Mouse (Mus musculus): Measurements from ENCODE around the gene Ahnak2. TPM values are rescaled to one million over a fixed set of nuclear protein-coding genes. Genes with fewer than 3 reads are reported as not detected.

The Ahnak2 gene
- polyA plus RNA-seq, 2 experiments: 2.5 to 3.3 TPM

GRCm38 (mm10) chr12:112750976-112751375 lies 51.5 kb downstream of the Ahnak2 start:
- Histone ChIP-seq H3K4me2 (replicated peaks; ENCODE audit: low read depth, low read length, severe bottlenecking) (no peak overlapping the region), H3K27me3 (ENCODE audit: control insufficient read depth, insufficient read depth, low read length) (no peaks in the 10 kb centered on the region), H3K9me3 (ENCODE audit: control insufficient read depth, low read length) (no peaks in the 10 kb centered on the region), H3K27ac (replicated peaks; ENCODE audit: low read depth, low read length) (no peak overlapping the region), H3K4me1 (ENCODE audit: control insufficient read depth, insufficient read depth, low read length) (peaks cover 3% of the 10 kb centered on the region; the same call in 1 of the 2 replicates), H3K9ac (ENCODE audit: low read depth, low read length, severe bottlenecking) (no peak overlapping the region), H3K4me3 (replicated peaks; ENCODE audit: low read length) (no peak overlapping the region), H3K36me3 (ENCODE audit: control insufficient read depth, insufficient read depth, low read length) (no peaks in the 10 kb centered on the region)
- WGBS: 86% methylated on average over 12 of the region's 12 CpGs
- no peak for ATAC-seq (ENCODE audit: low FRiP score, low read depth)
- no peak for DNase-seq (ENCODE audit: low spot score)
- TF ChIP-seq POLR2A (IDR thresholded peaks at IDR 0.05; ENCODE audit: borderline replicate concordance, extremely low read depth, insufficient read depth, insufficient read length): no peak

DNA sequence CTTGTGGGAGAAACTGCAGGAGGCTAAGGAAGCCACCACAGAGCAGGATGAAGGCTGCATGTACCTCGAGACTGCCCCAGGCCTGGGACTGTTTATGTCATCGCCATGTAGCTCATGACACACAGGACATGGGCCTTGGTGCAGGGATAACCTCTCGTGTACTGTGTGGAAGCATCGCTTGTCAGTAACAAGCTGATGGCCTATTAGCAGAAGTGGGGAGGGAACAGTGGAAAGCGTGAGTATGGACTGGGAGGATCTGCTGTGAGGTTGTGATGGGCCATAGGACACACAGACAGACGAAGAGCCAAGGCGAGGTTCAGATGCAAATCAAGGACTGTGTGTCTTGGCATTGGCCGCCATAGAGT lies 54.9 kb downstream of the Ahnak2 start:
- no peak for ATAC-seq (ENCODE audit: low FRiP score, low read depth)
- Histone ChIP-seq H3K27ac (replicated peaks; ENCODE audit: low read depth, low read length) (no peak overlapping the region), H3K4me1 (ENCODE audit: control insufficient read depth, insufficient read depth, low read length) (peaks cover 3% of the 10 kb centered on the region; the same call in 1 of the 2 replicates), H3K27me3 (ENCODE audit: control insufficient read depth, insufficient read depth, low read length) (no peaks in the 10 kb centered on the region), H3K36me3 (ENCODE audit: control insufficient read depth, insufficient read depth, low read length) (peaks cover 24% of the 10 kb centered on the region), H3K9me3 (ENCODE audit: control insufficient read depth, low read length) (no peaks in the 10 kb centered on the region), H3K4me2 (replicated peaks; ENCODE audit: low read depth, low read length, severe bottlenecking) (no peak overlapping the region), H3K4me3 (replicated peaks; ENCODE audit: low read length) (no peak overlapping the region), H3K9ac (ENCODE audit: low read depth, low read length, severe bottlenecking) (no peak overlapping the region)
- no peak for DNase-seq (ENCODE audit: low spot score)
- 80% methylated on average over 8 of the region's 8 CpGs for WGBS
- no peak for TF ChIP-seq POLR2A (IDR thresholded peaks at IDR 0.05; ENCODE audit: borderline replicate concordance, extremely low read depth, insufficient read depth, insufficient read length)

- ATAC-seq (ENCODE audit: low FRiP score, low read depth) (peak; percentile 62), DNase-seq (ENCODE audit: low spot score) (peak; percentile 87)
- WGBS: 20% methylated on average over 10 of the region's 10 CpGs
- peak overlapping the region; percentile 2; the same call in 1 of the 2 replicates for H3K4me2 ChIP-seq (replicated peaks; ENCODE audit: low read depth, low read length, severe bottlenecking)
- peak overlapping the region; percentile 65 for H3K27ac ChIP-seq (replicated peaks; ENCODE audit: low read depth, low read length)
- no peak for TF ChIP-seq POLR2A (IDR thresholded peaks at IDR 0.05; ENCODE audit: borderline replicate concordance, extremely low read depth, insufficient read depth, insufficient read length)
- H3K4me3 ChIP-seq (replicated peaks; ENCODE audit: low read length): no peak overlapping the region
- peaks cover 24% of the 10 kb centered on the region for H3K36me3 ChIP-seq (ENCODE audit: control insufficient read depth, insufficient read depth, low read length)
- peaks cover 3% of the 10 kb centered on the region; the same call in 1 of the 2 replicates for H3K4me1 ChIP-seq (ENCODE audit: control insufficient read depth, insufficient read depth, low read length)
- H3K9me3 ChIP-seq (ENCODE audit: control insufficient read depth, low read length): no peaks in the 10 kb centered on the region
- H3K9ac ChIP-seq (ENCODE audit: low read depth, low read length, severe bottlenecking): peak overlapping the region; percentile 8; the same call in 1 of the 2 replicates
- no peaks in the 10 kb centered on the region for H3K27me3 ChIP-seq (ENCODE audit: control insufficient read depth, insufficient read depth, low read length)
Measured at GRCm38 (mm10) chr12:112746808-112747605, 55.5 kb downstream of the Ahnak2 start.

DNA sequence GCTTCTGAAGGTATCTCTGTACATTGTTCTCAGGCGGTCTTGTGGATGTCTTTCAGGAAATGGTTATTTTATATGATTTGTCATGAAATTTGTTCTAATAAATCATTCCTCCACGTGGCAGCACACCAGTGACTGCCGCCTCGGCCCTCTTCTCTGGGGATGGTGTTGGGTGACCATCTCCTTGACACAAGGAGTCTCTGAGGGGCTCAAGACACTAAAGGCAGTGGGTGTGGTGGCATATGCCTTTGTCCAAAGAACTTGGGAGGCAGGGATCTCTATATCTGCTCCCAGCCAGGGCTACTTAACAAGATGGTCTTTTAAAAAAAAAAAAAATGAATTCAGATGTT lies 56.0 kb downstream of the Ahnak2 start:
- TF ChIP-seq POLR2A (IDR thresholded peaks at IDR 0.05; ENCODE audit: borderline replicate concordance, extremely low read depth, insufficient read depth, insufficient read length): no peak
- DNase-seq (ENCODE audit: low spot score) (no peak), ATAC-seq (ENCODE audit: low FRiP score, low read depth) (no peak)
- H3K9me3 ChIP-seq (ENCODE audit: control insufficient read depth, low read length): no peaks in the 10 kb centered on the region
- H3K27me3 ChIP-seq (ENCODE audit: control insufficient read depth, insufficient read depth, low read length): no peaks in the 10 kb centered on the region
- H3K4me1 ChIP-seq (ENCODE audit: control insufficient read depth, insufficient read depth, low read length): peaks cover 3% of the 10 kb centered on the region; the same call in 1 of the 2 replicates
- no peak overlapping the region for H3K9ac ChIP-seq (ENCODE audit: low read depth, low read length, severe bottlenecking)
- H3K36me3 ChIP-seq (ENCODE audit: control insufficient read depth, insufficient read depth, low read length): peaks cover 24% of the 10 kb centered on the region
- H3K27ac ChIP-seq (replicated peaks; ENCODE audit: low read depth, low read length): no peak overlapping the region
- 68% methylated on average over 4 of the region's 4 CpGs for WGBS
- no peak overlapping the region; the same call in 1 of the 2 replicates for H3K4me2 ChIP-seq (replicated peaks; ENCODE audit: low read depth, low read length, severe bottlenecking)
- H3K4me3 ChIP-seq (replicated peaks; ENCODE audit: low read length): no peak overlapping the region

DNA sequence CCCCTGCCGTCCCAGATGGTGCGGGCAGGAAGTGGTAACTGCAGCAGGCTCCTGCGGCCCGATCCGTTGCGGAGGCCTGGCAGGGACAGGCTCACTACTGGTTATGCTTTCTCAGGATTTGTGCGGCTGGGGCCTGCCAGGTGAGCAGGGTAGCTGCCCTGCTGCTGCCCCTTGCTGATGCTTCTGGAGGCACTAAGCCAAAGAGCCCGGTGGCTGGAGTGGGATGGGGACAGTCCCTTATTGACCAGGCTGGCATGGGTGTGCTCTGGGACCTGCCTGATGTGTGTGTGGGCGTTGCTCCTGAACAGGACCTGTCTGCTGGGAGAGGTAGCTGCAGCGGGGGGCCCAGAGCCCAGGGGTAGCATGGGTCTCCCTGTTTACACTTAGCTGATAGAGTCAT lies 56.7 kb downstream of the Ahnak2 start:
- DNase-seq (ENCODE audit: low spot score) (no peak), ATAC-seq (ENCODE audit: low FRiP score, low read depth) (no peak)
- Histone ChIP-seq H3K9me3 (ENCODE audit: control insufficient read depth, low read length) (no peaks in the 10 kb centered on the region), H3K4me2 (replicated peaks; ENCODE audit: low read depth, low read length, severe bottlenecking) (no peak overlapping the region), H3K4me3 (replicated peaks; ENCODE audit: low read length) (no peak overlapping the region), H3K27me3 (ENCODE audit: control insufficient read depth, insufficient read depth, low read length) (no peaks in the 10 kb centered on the region), H3K36me3 (ENCODE audit: control insufficient read depth, insufficient read depth, low read length) (peaks cover 27% of the 10 kb centered on the region), H3K4me1 (ENCODE audit: control insufficient read depth, insufficient read depth, low read length) (peaks cover 3% of the 10 kb centered on the region; the same call in 1 of the 2 replicates), H3K9ac (ENCODE audit: low read depth, low read length, severe bottlenecking) (no peak overlapping the region), H3K27ac (replicated peaks; ENCODE audit: low read depth, low read length) (no peak overlapping the region)
- TF ChIP-seq POLR2A (IDR thresholded peaks at IDR 0.05; ENCODE audit: borderline replicate concordance, extremely low read depth, insufficient read depth, insufficient read length): no peak
- 85% methylated on average over 9 of the region's 10 CpGs for WGBS
